In the genomic region with DNA sequence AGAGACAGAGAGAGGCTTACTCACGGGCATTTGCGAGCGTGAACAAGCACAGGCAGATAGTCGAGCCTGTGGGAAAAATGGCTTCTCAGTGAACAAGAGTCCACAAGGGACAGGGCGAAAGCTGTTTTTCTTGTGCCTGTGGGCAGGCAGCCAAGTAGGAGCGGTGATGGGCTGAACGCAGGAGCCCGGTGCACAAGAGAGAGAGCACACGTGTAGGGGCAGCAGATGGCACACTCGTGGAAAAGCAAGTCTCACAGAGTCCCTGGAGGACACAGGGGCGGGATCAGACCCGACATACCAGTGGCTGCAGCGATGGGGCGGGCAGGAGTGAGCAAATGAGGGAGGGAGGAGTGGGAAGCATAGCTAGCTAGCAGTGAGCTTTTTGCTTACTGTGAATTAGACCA, we compare ENCODE assay signal across 8 mouse cellular contexts. TPM values are rescaled to one million over a fixed set of nuclear protein-coding genes. Genes with fewer than 3 reads are reported as not detected.
DNase-seq lines count a peak whose midpoint lies in the region; ATAC-seq and TF ChIP-seq lines count a peak whose summit lies in the region.

No protein-coding gene starts in this region.

- peak overlapping the region; percentile 95 for H3K27ac ChIP-seq in embryonic facial prominence, embryonic 12.5 days
- H3K27ac ChIP-seq in heart, adult 2 months: peak overlapping the region; percentile 82
- H3K27ac ChIP-seq in kidney, embryonic 15.5 days: peak overlapping the region; percentile 97
- H3K27ac ChIP-seq in limb, embryonic 15.5 days: peak overlapping the region; percentile 94
- H3K27ac ChIP-seq in midbrain, embryonic 16.5 days (ENCODE audit: low read length): peak overlapping the region; percentile 89

- H3K4me3 ChIP-seq in C2C12 (ENCODE audit: insufficient read depth, poor library complexity, severe bottlenecking): peak overlapping the region; percentile 37
- H3K4me3 ChIP-seq in embryonic facial prominence, embryonic 12.5 days: peak overlapping the region; percentile 50
- peak overlapping the region; percentile 48 for H3K4me3 ChIP-seq in heart, adult 2 months
- peak overlapping the region; percentile 56 for H3K4me3 ChIP-seq in kidney, embryonic 15.5 days (replicated peaks)
- H3K4me3 ChIP-seq in limb, embryonic 15.5 days: peak overlapping the region; percentile 62
- peak overlapping the region; percentile 64 for H3K4me3 ChIP-seq in midbrain, embryonic 16.5 days (ENCODE audit: low read depth, low read length)

- no peaks in the 10 kb centered on the region for H3K36me3 ChIP-seq in C2C12 (ENCODE audit: control insufficient read depth, insufficient read depth)
- H3K36me3 ChIP-seq in embryonic facial prominence, embryonic 12.5 days: no peaks in the 10 kb centered on the region
- no peaks in the 10 kb centered on the region for H3K36me3 ChIP-seq in heart, adult 2 months (ENCODE audit: control insufficient read depth, insufficient read depth, low read length)
- no peaks in the 10 kb centered on the region for H3K36me3 ChIP-seq in kidney, embryonic 15.5 days
- no peaks in the 10 kb centered on the region for H3K36me3 ChIP-seq in limb, embryonic 15.5 days
- no peaks in the 10 kb centered on the region for H3K36me3 ChIP-seq in midbrain, embryonic 16.5 days (ENCODE audit: control insufficient read depth, insufficient read depth, low read length)
- H3K36me3 ChIP-seq in splenic B cell, adult 2 months (ENCODE audit: control insufficient read depth, insufficient read depth, low read length, poor library complexity, severe bottlenecking): no peaks in the 10 kb centered on the region

- peaks cover 8% of the 10 kb centered on the region; the same call in 1 of the 2 replicates for H3K4me1 ChIP-seq in embryonic facial prominence, embryonic 12.5 days
- peaks cover 2% of the 10 kb centered on the region for H3K4me1 ChIP-seq in heart, adult 2 months (ENCODE audit: control insufficient read depth, insufficient read depth, low read length)
- H3K4me1 ChIP-seq in kidney, embryonic 15.5 days: peaks cover 10% of the 10 kb centered on the region
- peaks cover 12% of the 10 kb centered on the region for H3K4me1 ChIP-seq in limb, embryonic 15.5 days
- peaks cover 8% of the 10 kb centered on the region for H3K4me1 ChIP-seq in midbrain, embryonic 16.5 days (ENCODE audit: control insufficient read depth, insufficient read depth, low read length)

- TF ChIP-seq EP300 in heart, adult 2 months (IDR thresholded peaks at IDR 0.05; ENCODE audit: insufficient read depth, low read depth, low read length): no peak

- no peak for TF ChIP-seq POLR2A in heart, adult 2 months (IDR thresholded peaks at IDR 0.05; ENCODE audit: insufficient read depth, low read depth, low read length)

- peak; percentile 78 for ATAC-seq in embryonic facial prominence, embryonic 12.5 days (ENCODE audit: insufficient number of reproducible peaks, insufficient read depth, low FRiP score, low TSS enrichment)
- peak; percentile 74 for ATAC-seq in kidney, embryonic 15.5 days (replicated peaks; ENCODE audit: low FRiP score)
- peak; percentile 75 for ATAC-seq in limb, embryonic 15.5 days (ENCODE audit: insufficient number of reproducible peaks, low FRiP score, low TSS enrichment, low read depth)
- peak; percentile 89 for ATAC-seq in midbrain, embryonic 16.5 days

- H3K4me2 ChIP-seq in embryonic facial prominence, embryonic 12.5 days (replicated peaks): peak overlapping the region; percentile 72
- H3K4me2 ChIP-seq in kidney, embryonic 15.5 days: peak overlapping the region; percentile 83
- H3K4me2 ChIP-seq in limb, embryonic 15.5 days: peak overlapping the region; percentile 86
- H3K4me2 ChIP-seq in midbrain, embryonic 16.5 days (ENCODE audit: low read length): peak overlapping the region; percentile 93

- intact Hi-C loops in heart, adult 2 months (cut with DNase I): no loop called here

- no peaks in the 10 kb centered on the region for H3K79me2 ChIP-seq in C2C12 (ENCODE audit: control insufficient read depth, insufficient read depth)
- no peaks in the 10 kb centered on the region for H3K79me2 ChIP-seq in heart, adult 2 months (replicated peaks; ENCODE audit: control insufficient read depth, insufficient read depth, low read length)

- H3ac ChIP-seq in C2C12 (ENCODE audit: control insufficient read depth, insufficient read length, low read depth): peak overlapping the region; percentile 74

- DNase-seq in adrenal gland, postnatal 25 days: peak; percentile 56
- peak; percentile 71 to 75 for DNase-seq in heart, adult 2 months
- DNase-seq in splenic B cell, adult 2 months (ENCODE audit: low read depth, low spot score): peak; percentile 38

- peaks cover 4% of the 10 kb centered on the region for H3K27me3 ChIP-seq in C2C12 (ENCODE audit: control insufficient read depth, insufficient read depth, insufficient read length)
- no peaks in the 10 kb centered on the region for H3K27me3 ChIP-seq in embryonic facial prominence, embryonic 12.5 days
- H3K27me3 ChIP-seq in heart, adult 2 months (ENCODE audit: control insufficient read depth, insufficient read depth, low read length): no peaks in the 10 kb centered on the region
- no peaks in the 10 kb centered on the region for H3K27me3 ChIP-seq in kidney, embryonic 15.5 days
- H3K27me3 ChIP-seq in limb, embryonic 15.5 days: no peaks in the 10 kb centered on the region
- H3K27me3 ChIP-seq in midbrain, embryonic 16.5 days (ENCODE audit: control insufficient read depth, insufficient read depth, low read depth, low read length): no peaks in the 10 kb centered on the region
- H3K27me3 ChIP-seq in splenic B cell, adult 2 months (ENCODE audit: control insufficient read depth, insufficient read depth, low read length, poor library complexity, severe bottlenecking): no peaks in the 10 kb centered on the region

- WGBS in embryonic facial prominence, embryonic 12.5 days: under 1% methylated on average over 14 of the region's 14 CpGs
- WGBS in heart, adult 2 months: 0% methylated on average over 14 of the region's 14 CpGs
- under 1% methylated on average over 14 of the region's 14 CpGs for WGBS in kidney, embryonic 15.5 days
- WGBS in limb, embryonic 15.5 days: under 1% methylated on average over 14 of the region's 14 CpGs
- under 1% methylated on average over 14 of the region's 14 CpGs for WGBS in midbrain, embryonic 16.5 days

- H3K9me3 ChIP-seq in embryonic facial prominence, embryonic 12.5 days: no peaks in the 10 kb centered on the region
- H3K9me3 ChIP-seq in kidney, embryonic 15.5 days (replicated peaks): no peaks in the 10 kb centered on the region
- no peaks in the 10 kb centered on the region for H3K9me3 ChIP-seq in limb, embryonic 15.5 days
- no peaks in the 10 kb centered on the region for H3K9me3 ChIP-seq in midbrain, embryonic 16.5 days (replicated peaks; ENCODE audit: control insufficient read depth, low read length, poor library complexity, severe bottlenecking)

- H3K79me3 ChIP-seq in C2C12 (ENCODE audit: low read depth): no peaks in the 10 kb centered on the region

- peak overlapping the region; percentile 65 for H3K9ac ChIP-seq in embryonic facial prominence, embryonic 12.5 days
- H3K9ac ChIP-seq in heart, adult 2 months (ENCODE audit: low read depth, low read length): peak overlapping the region; percentile 64
- peak overlapping the region; percentile 61 for H3K9ac ChIP-seq in kidney, embryonic 15.5 days
- H3K9ac ChIP-seq in limb, embryonic 15.5 days: peak overlapping the region; percentile 44
- H3K9ac ChIP-seq in midbrain, embryonic 16.5 days (ENCODE audit: low read depth, low read length): peak overlapping the region; percentile 73

- no peak for TF ChIP-seq CTCF in C2C12 (IDR thresholded peaks at IDR 0.05; ENCODE audit: control insufficient read depth, insufficient read depth, insufficient read length)
- no peak for TF ChIP-seq CTCF in heart, adult 2 months (IDR thresholded peaks at IDR 0.05)

RNA-seq across cellular contexts. Expression of a gene that starts 7.8 kb away (rescaled TPM):
- not detected for polyA plus RNA-seq in C2C12 (2012; fragmentation: generic; extraction: Trizol)
- not detected in 2 replicates for total RNA-seq in adrenal gland, postnatal 25 days (2021)
- not detected in 2 replicates for polyA plus RNA-seq in embryonic facial prominence, embryonic 12.5 days (2016; fragmentation: Nextera tagmentation; extraction: Ambion mirVana)
- not detected for total RNA-seq in heart, adult 2 months (2021)
- polyA plus RNA-seq in heart, adult 2 months (2012; rRNA removed): not detected in 2 replicates
- not detected in 2 replicates for polyA plus RNA-seq in kidney, embryonic 15.5 days (2015; fragmentation: Nextera tagmentation; extraction: Ambion mirVana)
- polyA plus RNA-seq in limb, embryonic 15.5 days (2015; fragmentation: Nextera tagmentation; extraction: Ambion mirVana): 0.69 TPM in 1 of 2 replicates, not detected in the other
- polyA plus RNA-seq in midbrain, embryonic 16.5 days (2015; fragmentation: Nextera tagmentation; extraction: Ambion mirVana): not detected in 2 replicates

RNA-seq across cellular contexts. Expression of a gene that starts 16.4 kb away (rescaled TPM):
- not detected for polyA plus RNA-seq in C2C12 (2012; fragmentation: generic; extraction: Trizol)
- not detected in 2 replicates for total RNA-seq in adrenal gland, postnatal 25 days (2021)
- not detected in 2 replicates for polyA plus RNA-seq in embryonic facial prominence, embryonic 12.5 days (2016; fragmentation: Nextera tagmentation; extraction: Ambion mirVana)
- not detected for total RNA-seq in heart, adult 2 months (2021)
- polyA plus RNA-seq in heart, adult 2 months (2012; rRNA removed): not detected in 2 replicates
- polyA plus RNA-seq in kidney, embryonic 15.5 days (2015; fragmentation: Nextera tagmentation; extraction: Ambion mirVana): not detected in 2 replicates
- not detected in 2 replicates for polyA plus RNA-seq in limb, embryonic 15.5 days (2015; fragmentation: Nextera tagmentation; extraction: Ambion mirVana)
- not detected in 2 replicates for polyA plus RNA-seq in midbrain, embryonic 16.5 days (2015; fragmentation: Nextera tagmentation; extraction: Ambion mirVana)

RNA-seq across cellular contexts. Expression of a gene that starts 30.0 kb away (rescaled TPM):
- polyA plus RNA-seq in C2C12 (2012; fragmentation: generic; extraction: Trizol): not detected
- not detected in 2 replicates for total RNA-seq in adrenal gland, postnatal 25 days (2021)
- polyA plus RNA-seq in embryonic facial prominence, embryonic 12.5 days (2016; fragmentation: Nextera tagmentation; extraction: Ambion mirVana): not detected in 2 replicates
- total RNA-seq in heart, adult 2 months (2021): not detected
- not detected in 2 replicates for polyA plus RNA-seq in heart, adult 2 months (2012; rRNA removed)
- polyA plus RNA-seq in kidney, embryonic 15.5 days (2015; fragmentation: Nextera tagmentation; extraction: Ambion mirVana): not detected in 2 replicates
- not detected in 2 replicates for polyA plus RNA-seq in limb, embryonic 15.5 days (2015; fragmentation: Nextera tagmentation; extraction: Ambion mirVana)
- polyA plus RNA-seq in midbrain, embryonic 16.5 days (2015; fragmentation: Nextera tagmentation; extraction: Ambion mirVana): not detected in 2 replicates

RNA-seq across cellular contexts. Expression of a gene that starts 44.4 kb away (rescaled TPM):
- not detected for polyA plus RNA-seq in C2C12 (2012; fragmentation: generic; extraction: Trizol)
- not detected in 2 replicates for total RNA-seq in adrenal gland, postnatal 25 days (2021)
- not detected in 2 replicates for polyA plus RNA-seq in embryonic facial prominence, embryonic 12.5 days (2016; fragmentation: Nextera tagmentation; extraction: Ambion mirVana)
- total RNA-seq in heart, adult 2 months (2021): not detected
- polyA plus RNA-seq in heart, adult 2 months (2012; rRNA removed): not detected in 2 replicates
- polyA plus RNA-seq in kidney, embryonic 15.5 days (2015; fragmentation: Nextera tagmentation; extraction: Ambion mirVana): not detected in 2 replicates
- polyA plus RNA-seq in limb, embryonic 15.5 days (2015; fragmentation: Nextera tagmentation; extraction: Ambion mirVana): not detected in 2 replicates
- polyA plus RNA-seq in midbrain, embryonic 16.5 days (2015; fragmentation: Nextera tagmentation; extraction: Ambion mirVana): not detected in 2 replicates

RNA-seq across cellular contexts. Expression of a gene that starts 44.4 kb away (rescaled TPM):
- polyA plus RNA-seq in C2C12 (2012; fragmentation: generic; extraction: Trizol): not detected
- not detected in 2 replicates for total RNA-seq in adrenal gland, postnatal 25 days (2021)
- polyA plus RNA-seq in embryonic facial prominence, embryonic 12.5 days (2016; fragmentation: Nextera tagmentation; extraction: Ambion mirVana): not detected in 2 replicates
- total RNA-seq in heart, adult 2 months (2021): not detected
- polyA plus RNA-seq in heart, adult 2 months (2012; rRNA removed): not detected in 2 replicates
- polyA plus RNA-seq in kidney, embryonic 15.5 days (2015; fragmentation: Nextera tagmentation; extraction: Ambion mirVana): not detected in 2 replicates
- not detected in 2 replicates for polyA plus RNA-seq in limb, embryonic 15.5 days (2015; fragmentation: Nextera tagmentation; extraction: Ambion mirVana)
- not detected in 2 replicates for polyA plus RNA-seq in midbrain, embryonic 16.5 days (2015; fragmentation: Nextera tagmentation; extraction: Ambion mirVana)

Comparison
In these comparisons a context has a peak if more than half of its experiments do, and no peak if none do; other contexts are left out.
1. Peak in every context shown above with its lines: DNase-seq, ATAC-seq, H3K4me3 ChIP-seq and H3K27ac ChIP-seq.